Mouse (Mus musculus) midbrain, postnatal 0 days (tissue): ENCODE results near the gene C77080. TPM values are rescaled to one million over a fixed set of nuclear protein-coding genes. Genes with fewer than 3 reads are reported as not detected.

Experiments
- ATAC-seq: fragments of 200-750 bp; cut with Nextera tagmentation; 2 replicates; pipeline ENCODE4 v1.8.0; 2017; ENCODE audit warnings: moderate number of reproducible peaks, mild to moderate bottlenecking, moderate TSS enrichment, moderate library complexity; ENCODE audit not compliant: low FRiP score
- DNase-seq: peaks from one replicate; pipeline ENCODE4 v3.0.0-alpha.2; 2015; ENCODE audit warnings: low spot score
- H3K27ac ChIP-seq: fragments of 300-500 bp; sonication (generic); 2 replicates; pipeline ENCODE4 v1.5.1; 2014; ENCODE audit warnings: low read depth, mild to moderate bottlenecking, low read length, mixed read lengths
- H3K27me3 ChIP-seq: fragments of 300-500 bp; sonication (generic); 2 replicates; pipeline ENCODE4 v1.6.1; 2014; ENCODE audit warnings: low read length, control low read depth, mixed read lengths; ENCODE audit not compliant: insufficient read depth
- H3K36me3 ChIP-seq: fragments of 300-500 bp; sonication (generic); 2 replicates; pipeline ENCODE4 v1.6.1; 2014; ENCODE audit warnings: low read length, control low read depth, mixed read lengths; ENCODE audit not compliant: insufficient read depth
- H3K4me1 ChIP-seq: fragments of 300-500 bp; sonication (generic); 2 replicates; pipeline ENCODE4 v1.6.1; 2014; ENCODE audit warnings: mild to moderate bottlenecking, control low read depth, antibody characterized with exemption, low read length, mixed read lengths; ENCODE audit not compliant: insufficient read depth
- H3K4me2 ChIP-seq: fragments of 300-500 bp; sonication (generic); 2 replicates; pipeline ENCODE4 v1.6.1; 2014; ENCODE audit warnings: low read depth, mild to moderate bottlenecking, low read length, mixed read lengths; ENCODE audit not compliant: poor library complexity, severe bottlenecking
- H3K4me3 ChIP-seq: fragments of 300-500 bp; sonication (generic); 2 replicates; pipeline ENCODE4 v1.5.1; 2014; ENCODE audit warnings: low read depth, mild to moderate bottlenecking, low read length, moderate library complexity
- H3K9ac ChIP-seq: fragments of 300-500 bp; sonication (generic); replicated peaks from 2 replicates; pipeline ENCODE4 v1.6.1; 2014; ENCODE audit warnings: mild to moderate bottlenecking, low read length, moderate library complexity, mixed read lengths; ENCODE audit not compliant: poor library complexity, severe bottlenecking
- H3K9me3 ChIP-seq: fragments of 300-500 bp; sonication (generic); 2 replicates; pipeline ENCODE4 v1.6.1; 2016; ENCODE audit warnings: low read length, control low read depth
- CTCF ChIP-seq: IDR thresholded peaks from 2 replicates; pipeline ENCODE4 v1.5.1; 2016; ENCODE audit warnings: antibody characterized with exemption, mild to moderate bottlenecking
- WGBS: fragments of 180-500 bp; shearing (Covaris S2); extraction: QIAGEN DNeasy Blood & Tissue Kit; methylation state at CpG from one replicate; pipeline ENCODE4 v1.1.7; 2014; 5-methylcytosine and 5-hydroxymethylcytosine counted together
- polyA plus RNA-seq: library from polyadenylated mRNA; unstranded; fragments of >200 nt; fragmentation: Nextera tagmentation; extraction: Ambion mirVana; gene quantifications from 2 replicates; pipeline ENCODE4 v1.2.1, GENCODE M21; 2015
- total RNA-seq: library from RNA; depleted of rRNA; stranded (reverse); fragments of >200 nt; gene quantifications from 2 replicates; pipeline ENCODE4 v1.2.3, GENCODE M21; 2014

C77080 gene
- total and polyA plus RNA-seq, 2 experiments from 2014 or later = 5.2 to 25.6 TPM

- no peak overlapping the region for H3K4me2 ChIP-seq
- H3K4me1 ChIP-seq = 0 out of 2 replicates have a peak, but pooled peaks cover 2% of the 10 kb centered on the region
- H3K36me3 ChIP-seq = no peaks in the 10 kb centered on the region
- no peak for DNase-seq
- no peak overlapping the region for H3K9ac ChIP-seq
- no peaks in the 10 kb centered on the region for H3K9me3 ChIP-seq
- H3K4me3 ChIP-seq = no peak overlapping the region
- TF ChIP-seq CTCF = no peak
- WGBS = 91% methylated on average over 5 of the region's 5 CpGs
- H3K27ac ChIP-seq = no peak overlapping the region
- no peak for ATAC-seq
- H3K27me3 ChIP-seq = peaks cover 4% of the 10 kb centered on the region; the same call in 1 of the 2 replicates
Observed at GRCm38 (mm10) chr4:129283226-129283625, 22.0 kb upstream of the C77080 start.

DNA sequence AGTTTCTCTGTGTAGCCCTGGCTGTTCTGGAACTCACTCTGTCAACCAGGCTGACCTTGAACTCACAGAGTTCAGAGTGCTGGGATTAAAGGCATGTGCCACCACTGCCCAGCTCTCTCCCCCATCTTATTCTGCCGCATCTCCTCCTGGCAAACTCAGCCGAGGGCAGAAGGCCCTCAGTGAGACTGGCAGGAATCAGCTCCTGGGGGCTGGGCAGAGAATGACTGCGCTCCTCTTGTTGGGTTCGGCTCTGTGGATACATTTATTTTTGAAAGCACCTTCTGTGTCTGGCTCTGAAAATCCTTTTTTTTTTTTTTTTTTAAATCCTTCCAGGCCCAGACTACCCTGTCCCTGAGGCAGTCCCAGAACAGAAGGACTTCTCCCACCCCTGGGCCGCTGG lies 21.6 kb upstream of the C77080 start:
- Histone ChIP-seq H3K9ac (no peak overlapping the region), H3K27me3 (peaks cover 4% of the 10 kb centered on the region; the same call in 1 of the 2 replicates), H3K36me3 (no peaks in the 10 kb centered on the region), H3K4me1 (0 out of 2 replicates have a peak, but pooled peaks cover 2% of the 10 kb centered on the region), H3K27ac (no peak overlapping the region), H3K4me3 (no peak overlapping the region), H3K9me3 (no peaks in the 10 kb centered on the region), H3K4me2 (no peak overlapping the region)
- DNase-seq (no peak), ATAC-seq (no peak)
- TF ChIP-seq CTCF = no peak
- 82% methylated on average over 5 of the region's 5 CpGs for WGBS

DNA sequence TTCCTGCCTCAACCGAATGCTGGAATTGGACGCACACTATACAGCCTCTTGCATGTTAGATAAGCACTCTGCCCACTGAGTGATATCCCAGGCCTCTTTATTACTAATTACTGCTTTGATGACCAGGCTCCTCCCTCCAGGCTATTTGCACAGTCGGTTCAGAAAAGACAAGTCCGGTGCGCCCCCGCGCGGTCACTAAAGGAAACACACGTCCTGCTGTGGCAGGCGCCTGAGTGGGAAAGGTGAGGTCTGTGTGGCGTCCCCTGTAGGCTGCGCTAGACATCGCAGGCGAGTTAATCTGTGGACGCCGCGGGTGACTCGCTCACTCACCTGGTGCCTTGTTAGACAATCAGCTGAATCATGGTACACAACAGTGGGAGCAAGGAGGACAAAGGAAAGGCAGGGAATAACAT lies 15.3 kb upstream of the C77080 start:
- Histone ChIP-seq H3K9ac (no peak overlapping the region), H3K4me3 (no peak overlapping the region), H3K27ac (no peak overlapping the region), H3K9me3 (no peaks in the 10 kb centered on the region), H3K4me2 (no peak overlapping the region), H3K4me1 (no peaks in the 10 kb centered on the region), H3K27me3 (no peaks in the 10 kb centered on the region), H3K36me3 (no peaks in the 10 kb centered on the region)
- ATAC-seq (0 out of 2 replicates have a peak, but pooled peaks have one; percentile 20), DNase-seq (peak; percentile 95)
- 1% methylated on average over 18 of the region's 18 CpGs for WGBS
- TF ChIP-seq CTCF = peak; percentile 99

DNA sequence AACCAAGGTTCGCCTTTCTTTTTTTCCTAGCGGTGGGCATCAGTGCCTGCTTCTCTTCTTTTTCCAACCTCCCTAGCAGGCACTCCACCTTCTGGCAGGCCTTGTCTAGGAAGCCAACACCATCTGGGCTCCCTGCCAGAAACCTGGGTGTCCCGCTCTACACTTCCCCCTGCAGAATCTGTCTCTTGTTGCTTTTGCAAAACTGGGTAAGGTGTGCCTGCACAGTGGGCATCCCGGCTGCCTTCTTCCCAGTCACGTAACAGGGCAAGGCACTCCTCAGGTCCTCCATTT lies 11.5 kb upstream of the C77080 start:
- ATAC-seq (no peak), DNase-seq (peak; percentile 72)
- WGBS = 53% methylated on average over 5 of the region's 5 CpGs
- Histone ChIP-seq H3K4me3 (no peak overlapping the region), H3K27ac (no peak overlapping the region), H3K27me3 (no peaks in the 10 kb centered on the region), H3K9me3 (no peaks in the 10 kb centered on the region), H3K36me3 (no peaks in the 10 kb centered on the region), H3K4me1 (no peaks in the 10 kb centered on the region), H3K4me2 (no peak overlapping the region), H3K9ac (no peak overlapping the region)
- peak; percentile 42 for TF ChIP-seq CTCF

DNA sequence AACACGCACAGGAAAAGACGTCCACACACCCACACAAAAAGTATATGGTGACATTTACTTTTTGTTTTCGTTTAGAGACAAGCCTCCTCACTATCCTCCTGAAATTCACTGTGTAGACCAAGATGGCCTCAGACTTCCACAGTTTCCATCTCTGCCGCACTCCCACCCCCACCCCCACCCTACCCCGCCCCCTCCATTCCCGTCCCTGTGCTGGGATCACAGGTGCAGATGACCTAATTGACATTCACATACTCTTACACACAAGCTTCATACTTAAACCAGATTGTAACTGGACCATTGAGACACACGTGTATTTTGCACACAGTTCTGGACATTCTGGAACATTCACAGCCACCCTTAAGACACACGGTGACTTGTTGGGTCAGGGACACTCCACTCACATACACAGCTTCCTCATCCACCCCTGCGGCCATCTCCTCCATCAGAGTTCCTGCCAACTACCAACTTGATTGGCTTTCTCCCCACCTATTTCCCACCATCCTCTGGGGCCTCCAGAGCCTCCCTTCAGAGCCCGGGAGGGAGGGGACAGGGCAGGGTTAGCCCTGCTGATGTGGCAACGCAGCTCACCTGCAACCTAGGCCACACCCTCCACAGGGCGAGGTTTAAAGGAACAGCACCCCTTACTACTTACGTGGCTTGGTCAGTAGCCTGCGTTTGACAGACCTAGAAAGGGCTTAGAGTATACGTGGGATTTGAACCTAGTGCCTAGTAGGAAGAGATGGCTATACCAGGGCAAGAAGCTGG lies 11.0 kb upstream of the C77080 start:
- Histone ChIP-seq H3K27me3 (no peaks in the 10 kb centered on the region), H3K9ac (no peak overlapping the region), H3K27ac (no peak overlapping the region), H3K36me3 (no peaks in the 10 kb centered on the region), H3K4me2 (no peak overlapping the region), H3K9me3 (no peaks in the 10 kb centered on the region), H3K4me3 (no peak overlapping the region), H3K4me1 (no peaks in the 10 kb centered on the region)
- DNase-seq (no peak), ATAC-seq (no peak)
- WGBS = 34% methylated on average over 15 of the region's 15 CpGs
- no peak for TF ChIP-seq CTCF

- no peaks in the 10 kb centered on the region for H3K9me3 ChIP-seq
- no peak overlapping the region for H3K4me2 ChIP-seq
- DNase-seq (no peak), ATAC-seq (no peak)
- no peaks in the 10 kb centered on the region for H3K4me1 ChIP-seq
- 33% methylated on average over 1 of the region's 1 CpGs for WGBS
- TF ChIP-seq CTCF = no peak
- H3K9ac ChIP-seq = no peak overlapping the region
- no peaks in the 10 kb centered on the region for H3K27me3 ChIP-seq
- H3K27ac ChIP-seq = no peak overlapping the region
- H3K4me3 ChIP-seq = no peak overlapping the region
- H3K36me3 ChIP-seq = no peaks in the 10 kb centered on the region
Observed at GRCm38 (mm10) chr4:129268698-129269097, 7.5 kb upstream of the C77080 start.
